Comparison of ENCODE assay signal across 19 mouse cellular contexts in the genomic region with DNA sequence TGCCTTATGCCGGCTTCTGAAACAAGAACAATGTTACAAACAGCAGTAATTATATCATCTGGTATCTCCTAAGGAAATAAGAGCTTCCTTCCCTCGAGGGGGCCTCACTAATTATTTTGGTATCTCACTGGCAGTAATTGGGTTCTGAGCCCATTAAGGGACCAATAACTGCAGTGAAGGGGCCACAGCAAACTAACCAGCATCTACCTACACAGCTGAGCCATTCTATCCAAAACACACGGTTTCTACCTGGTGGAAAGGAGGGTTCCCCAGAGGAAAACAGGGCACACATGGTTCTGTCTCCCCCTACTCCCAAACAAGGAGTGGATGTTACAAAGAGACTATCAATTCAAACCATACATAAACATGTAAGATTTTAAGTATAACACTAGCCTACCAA.
"Had no signal": no experiment of that assay in that cellular context is flagged by ENCODE, and none has a peak within 500 bp of the region (broad histone marks: within the 10 kb centered on the region; RNA-seq: fewer than 3 reads in every experiment).

No protein-coding gene starts in this region.

- H3K9me3 ChIP-seq: limb, embryonic 10.5 days; limb, embryonic 13.5 days; liver, embryonic 12.5 days; liver, embryonic 15.5 days; lung, embryonic 15.5 days; midbrain, embryonic 12.5 days; midbrain, embryonic 15.5 days had no signal

- H3K27me3 ChIP-seq: limb, embryonic 13.5 days; liver, embryonic 12.5 days; liver, embryonic 15.5 days; lung, embryonic 15.5 days; midbrain, embryonic 12.5 days; midbrain, embryonic 15.5 days had no signal

- H3K27ac ChIP-seq: limb, embryonic 10.5 days; limb, embryonic 13.5 days; liver, embryonic 12.5 days; liver, embryonic 15.5 days; lung, embryonic 15.5 days; midbrain, embryonic 12.5 days; midbrain, embryonic 15.5 days had no signal

- H3K4me1 ChIP-seq: limb, embryonic 10.5 days; limb, embryonic 13.5 days; lung, embryonic 15.5 days; midbrain, embryonic 12.5 days; midbrain, embryonic 15.5 days had no signal

- ATAC-seq: intestine, embryonic 16.5 days; liver, embryonic 12.5 days; midbrain, embryonic 15.5 days had no signal

- H3K4me3 ChIP-seq: limb, embryonic 10.5 days; limb, embryonic 13.5 days; liver, embryonic 12.5 days; liver, embryonic 15.5 days; lung, embryonic 15.5 days; midbrain, embryonic 12.5 days; midbrain, embryonic 15.5 days; myocyte had no signal

- H3K9ac ChIP-seq: limb, embryonic 13.5 days; liver, embryonic 12.5 days; liver, embryonic 15.5 days; lung, embryonic 15.5 days; midbrain, embryonic 12.5 days; midbrain, embryonic 15.5 days had no signal

- DNase-seq: kidney, adult 18-20 months; kidney, adult 9 months; kidney, postnatal 14 days; kidney, postnatal 4 days; liver; lung, adult 18-20 months; lung, postnatal 10 days; lung, postnatal 36 days; thymus, adult 18-20 months; thymus, postnatal 36 days had no signal

- H3K36me3 ChIP-seq: limb, embryonic 13.5 days; liver, embryonic 15.5 days; lung, embryonic 15.5 days; midbrain, embryonic 12.5 days; midbrain, embryonic 15.5 days had no signal

- H3K4me2 ChIP-seq: limb, embryonic 13.5 days; liver, embryonic 12.5 days; liver, embryonic 15.5 days; lung, embryonic 15.5 days; midbrain, embryonic 12.5 days; midbrain, embryonic 15.5 days had no signal
